Mouse (Mus musculus): ENCODE measurements around the gene Cpeb2. TPM values are rescaled to one million over a fixed set of nuclear protein-coding genes. Genes with fewer than 3 reads are reported as not detected.

Cpeb2 gene
- polyA plus RNA-seq, 1 experiment from 2014 or later, result 6.3 TPM

GRCm38 (mm10) chr5:43246954-43247353, 14.0 kb downstream of the Cpeb2 start:
- 0 out of 2 replicates have a peak overlapping the region, but pooled peaks have one; percentile 18 for H3K27ac ChIP-seq (ENCODE audit: low read depth, low read length)
- WGBS (ENCODE audit: insufficient replicate concordance), result 28% methylated on average over 6 of the region's 6 CpGs

GRCm38 (mm10) chr5:43248001-43248430, 15.0 kb downstream of the Cpeb2 start:
- Histone ChIP-seq H3K27ac (ENCODE audit: low read depth, low read length) (no peak overlapping the region), H3K27me3 (ENCODE audit: control insufficient read depth, insufficient read depth, low read length) (no peaks in the 10 kb centered on the region), H3K9ac (ENCODE audit: low read depth, low read length) (no peak overlapping the region), H3K36me3 (ENCODE audit: control insufficient read depth, insufficient read depth, low read length) (no peaks in the 10 kb centered on the region), H3K4me2 (no peak overlapping the region), H3K4me3 (ENCODE audit: low read depth, low read length) (no peak overlapping the region), H3K4me1 (ENCODE audit: control insufficient read depth, insufficient read depth, low read length) (peaks cover 12% of the 10 kb centered on the region; the same call in 1 of the 2 replicates), H3K9me3 (replicated peaks; ENCODE audit: control insufficient read depth, low read length) (no peaks in the 10 kb centered on the region)
- WGBS (ENCODE audit: insufficient replicate concordance), result 55% methylated on average over 3 of the region's 3 CpGs
- no peak for ATAC-seq (replicated peaks; ENCODE audit: insufficient number of reproducible peaks, low FRiP score, low TSS enrichment)

More at GRCm38 (mm10) chr5:43246954-43247353, 14.0 kb downstream of the Cpeb2 start:
- no peaks in the 10 kb centered on the region for H3K9me3 ChIP-seq (replicated peaks; ENCODE audit: control insufficient read depth, low read length)
- H3K4me2 ChIP-seq, result no peak overlapping the region
- H3K27me3 ChIP-seq (ENCODE audit: control insufficient read depth, insufficient read depth, low read length), result no peaks in the 10 kb centered on the region
- ATAC-seq (replicated peaks; ENCODE audit: insufficient number of reproducible peaks, low FRiP score, low TSS enrichment), result no peak
- H3K4me1 ChIP-seq (ENCODE audit: control insufficient read depth, insufficient read depth, low read length), result peaks cover 12% of the 10 kb centered on the region; the same call in 1 of the 2 replicates
- H3K4me3 ChIP-seq (ENCODE audit: low read depth, low read length), result no peak overlapping the region
- H3K36me3 ChIP-seq (ENCODE audit: control insufficient read depth, insufficient read depth, low read length), result no peaks in the 10 kb centered on the region
- no peak overlapping the region for H3K9ac ChIP-seq (ENCODE audit: low read depth, low read length)

- H3K36me3 ChIP-seq (ENCODE audit: control insufficient read depth, insufficient read depth, low read length), result no peaks in the 10 kb centered on the region
- H3K27ac ChIP-seq (ENCODE audit: low read depth, low read length), result no peak overlapping the region
- no peaks in the 10 kb centered on the region for H3K27me3 ChIP-seq (ENCODE audit: control insufficient read depth, insufficient read depth, low read length)
- H3K4me3 ChIP-seq (ENCODE audit: low read depth, low read length), result no peak overlapping the region
- 71% methylated on average over 2 of the region's 2 CpGs for WGBS (ENCODE audit: insufficient replicate concordance)
- H3K4me2 ChIP-seq, result no peak overlapping the region
- H3K4me1 ChIP-seq (ENCODE audit: control insufficient read depth, insufficient read depth, low read length), result 0 out of 2 replicates have a peak, but pooled peaks cover 5% of the 10 kb centered on the region
- no peaks in the 10 kb centered on the region for H3K9me3 ChIP-seq (replicated peaks; ENCODE audit: control insufficient read depth, low read length)
- ATAC-seq (replicated peaks; ENCODE audit: insufficient number of reproducible peaks, low FRiP score, low TSS enrichment), result no peak
- no peak overlapping the region for H3K9ac ChIP-seq (ENCODE audit: low read depth, low read length)
Observed at GRCm38 (mm10) chr5:43257490-43257889, 24.5 kb downstream of the Cpeb2 start.

- Histone ChIP-seq H3K27ac (ENCODE audit: low read depth, low read length) (no peak overlapping the region), H3K9me3 (replicated peaks; ENCODE audit: control insufficient read depth, low read length) (no peaks in the 10 kb centered on the region), H3K9ac (ENCODE audit: low read depth, low read length) (no peak overlapping the region), H3K27me3 (ENCODE audit: control insufficient read depth, insufficient read depth, low read length) (no peaks in the 10 kb centered on the region), H3K4me1 (ENCODE audit: control insufficient read depth, insufficient read depth, low read length) (0 out of 2 replicates have a peak, but pooled peaks cover 5% of the 10 kb centered on the region), H3K36me3 (ENCODE audit: control insufficient read depth, insufficient read depth, low read length) (no peaks in the 10 kb centered on the region), H3K4me2 (no peak overlapping the region), H3K4me3 (ENCODE audit: low read depth, low read length) (no peak overlapping the region)
- ATAC-seq (replicated peaks; ENCODE audit: insufficient number of reproducible peaks, low FRiP score, low TSS enrichment), result no peak
- 92% methylated on average over 3 of the region's 3 CpGs for WGBS (ENCODE audit: insufficient replicate concordance)
Observed at GRCm38 (mm10) chr5:43258472-43259142, 25.6 kb downstream of the Cpeb2 start.

GRCm38 (mm10) chr5:43261814-43262213, 28.8 kb downstream of the Cpeb2 start:
- H3K27me3 ChIP-seq (ENCODE audit: control insufficient read depth, insufficient read depth, low read length), result no peaks in the 10 kb centered on the region
- WGBS (ENCODE audit: insufficient replicate concordance), result 84% methylated on average over 6 of the region's 6 CpGs
- no peak overlapping the region for H3K4me3 ChIP-seq (ENCODE audit: low read depth, low read length)
- no peaks in the 10 kb centered on the region for H3K36me3 ChIP-seq (ENCODE audit: control insufficient read depth, insufficient read depth, low read length)
- no peak overlapping the region for H3K4me2 ChIP-seq
- ATAC-seq (replicated peaks; ENCODE audit: insufficient number of reproducible peaks, low FRiP score, low TSS enrichment), result no peak
- H3K27ac ChIP-seq (ENCODE audit: low read depth, low read length), result no peak overlapping the region
- H3K4me1 ChIP-seq (ENCODE audit: control insufficient read depth, insufficient read depth, low read length), result 0 out of 2 replicates have a peak, but pooled peaks cover 5% of the 10 kb centered on the region
- no peaks in the 10 kb centered on the region for H3K9me3 ChIP-seq (replicated peaks; ENCODE audit: control insufficient read depth, low read length)
- no peak overlapping the region for H3K9ac ChIP-seq (ENCODE audit: low read depth, low read length)

- Histone ChIP-seq H3K4me1 (ENCODE audit: control insufficient read depth, insufficient read depth, low read length) (0 out of 2 replicates have a peak, but pooled peaks cover 5% of the 10 kb centered on the region), H3K9ac (ENCODE audit: low read depth, low read length) (no peak overlapping the region), H3K27me3 (ENCODE audit: control insufficient read depth, insufficient read depth, low read length) (no peaks in the 10 kb centered on the region), H3K27ac (ENCODE audit: low read depth, low read length) (no peak overlapping the region), H3K36me3 (ENCODE audit: control insufficient read depth, insufficient read depth, low read length) (no peaks in the 10 kb centered on the region), H3K4me2 (no peak overlapping the region), H3K9me3 (replicated peaks; ENCODE audit: control insufficient read depth, low read length) (no peaks in the 10 kb centered on the region), H3K4me3 (ENCODE audit: low read depth, low read length) (no peak overlapping the region)
- 79% methylated on average over 4 of the region's 4 CpGs for WGBS (ENCODE audit: insufficient replicate concordance)
- no peak for ATAC-seq (replicated peaks; ENCODE audit: insufficient number of reproducible peaks, low FRiP score, low TSS enrichment)
Observed at GRCm38 (mm10) chr5:43263951-43264350, 31.0 kb downstream of the Cpeb2 start.

- H3K27ac ChIP-seq (ENCODE audit: low read depth, low read length), result no peak overlapping the region
- 83% methylated on average over 2 of the region's 2 CpGs for WGBS (ENCODE audit: insufficient replicate concordance)
- H3K9ac ChIP-seq (ENCODE audit: low read depth, low read length), result no peak overlapping the region
- H3K27me3 ChIP-seq (ENCODE audit: control insufficient read depth, insufficient read depth, low read length), result no peaks in the 10 kb centered on the region
- H3K4me3 ChIP-seq (ENCODE audit: low read depth, low read length), result no peak overlapping the region
- ATAC-seq (replicated peaks; ENCODE audit: insufficient number of reproducible peaks, low FRiP score, low TSS enrichment), result no peak
- H3K4me2 ChIP-seq, result no peak overlapping the region
- H3K36me3 ChIP-seq (ENCODE audit: control insufficient read depth, insufficient read depth, low read length), result no peaks in the 10 kb centered on the region
- H3K9me3 ChIP-seq (replicated peaks; ENCODE audit: control insufficient read depth, low read length), result no peaks in the 10 kb centered on the region
- H3K4me1 ChIP-seq (ENCODE audit: control insufficient read depth, insufficient read depth, low read length), result 0 out of 2 replicates have a peak, but pooled peaks cover 5% of the 10 kb centered on the region
Observed at GRCm38 (mm10) chr5:43264696-43265095, 31.7 kb downstream of the Cpeb2 start.

- no peak overlapping the region for H3K9ac ChIP-seq (ENCODE audit: low read depth, low read length)
- no peaks in the 10 kb centered on the region for H3K4me1 ChIP-seq (ENCODE audit: control insufficient read depth, insufficient read depth, low read length)
- H3K36me3 ChIP-seq (ENCODE audit: control insufficient read depth, insufficient read depth, low read length), result no peaks in the 10 kb centered on the region
- H3K27me3 ChIP-seq (ENCODE audit: control insufficient read depth, insufficient read depth, low read length), result no peaks in the 10 kb centered on the region
- H3K9me3 ChIP-seq (replicated peaks; ENCODE audit: control insufficient read depth, low read length), result no peaks in the 10 kb centered on the region
- ATAC-seq (replicated peaks; ENCODE audit: insufficient number of reproducible peaks, low FRiP score, low TSS enrichment), result no peak
- H3K27ac ChIP-seq (ENCODE audit: low read depth, low read length), result no peak overlapping the region
- H3K4me3 ChIP-seq (ENCODE audit: low read depth, low read length), result no peak overlapping the region
- WGBS (ENCODE audit: insufficient replicate concordance), result 89% methylated on average over 1 of the region's 1 CpGs
- no peak overlapping the region for H3K4me2 ChIP-seq
Observed at GRCm38 (mm10) chr5:43277982-43278381, 45.0 kb downstream of the Cpeb2 start.

GRCm38 (mm10) chr5:43279774-43280173, 46.8 kb downstream of the Cpeb2 start:
- no peak for ATAC-seq (replicated peaks; ENCODE audit: insufficient number of reproducible peaks, low FRiP score, low TSS enrichment)
- Histone ChIP-seq H3K4me2 (no peak overlapping the region), H3K9ac (ENCODE audit: low read depth, low read length) (no peak overlapping the region), H3K4me1 (ENCODE audit: control insufficient read depth, insufficient read depth, low read length) (no peaks in the 10 kb centered on the region), H3K9me3 (replicated peaks; ENCODE audit: control insufficient read depth, low read length) (no peaks in the 10 kb centered on the region), H3K27me3 (ENCODE audit: control insufficient read depth, insufficient read depth, low read length) (no peaks in the 10 kb centered on the region), H3K4me3 (ENCODE audit: low read depth, low read length) (no peak overlapping the region), H3K27ac (ENCODE audit: low read depth, low read length) (no peak overlapping the region), H3K36me3 (ENCODE audit: control insufficient read depth, insufficient read depth, low read length) (0 out of 2 replicates have a peak, but pooled peaks cover 2% of the 10 kb centered on the region)
- 86% methylated on average over 3 of the region's 3 CpGs for WGBS (ENCODE audit: insufficient replicate concordance)
